Mouse (Mus musculus) kidney, postnatal 4 days (tissue): ENCODE data around the gene Gm10061.
"Not testable (repeated sequence)": the region's sequence is repeated elsewhere in the genome, so short reads cannot be mapped to it uniquely, and the experiment has no call there.

Experiments
- DNase-seq, 2 experiments: peaks; one replicate each; pipeline ENCODE4 v3.0.0; 2021; ENCODE audit warnings: mixed read lengths in 2 of 2

Gene Gm10061

DNA sequence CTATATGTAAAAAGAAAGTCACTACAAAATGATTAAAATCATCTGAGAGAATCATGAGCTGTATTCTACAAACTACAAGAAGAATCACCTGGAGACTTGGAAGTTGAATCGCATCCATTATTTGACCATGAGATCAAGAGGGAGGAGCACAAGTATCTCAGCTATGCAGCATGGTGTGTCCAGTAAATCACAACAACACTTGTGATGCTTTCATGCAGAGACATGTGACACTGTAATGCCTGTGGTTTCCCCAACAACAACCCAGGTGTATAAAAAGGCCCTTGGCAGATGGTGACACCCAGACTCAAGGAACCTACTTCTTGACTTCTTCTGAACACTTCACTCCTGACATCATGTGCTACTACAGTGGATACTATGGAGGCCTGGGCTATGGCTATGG is at the start of gene Gm10061:
Gm10061 (plus strand) TSS at position 301 of the 400 bp plus-strand sequence.
- no peak for DNase-seq

DNA sequence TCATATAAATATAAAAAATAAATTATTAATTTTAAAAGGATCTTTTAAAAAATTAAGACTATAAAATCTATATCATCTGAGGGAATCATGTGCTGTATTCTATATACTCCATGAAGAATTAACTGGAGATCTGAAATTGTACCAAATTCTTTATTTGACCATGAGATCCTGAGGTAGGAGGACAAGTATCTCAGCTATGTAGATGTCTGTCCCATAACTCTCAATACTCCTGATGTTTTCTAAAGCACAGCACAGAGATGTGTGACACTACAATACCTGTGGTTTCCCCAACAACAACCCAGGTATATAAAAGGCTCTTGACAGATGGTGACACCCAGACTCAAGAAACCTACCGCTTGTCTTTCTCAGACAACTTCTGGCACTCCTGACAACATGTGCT is 10.3 kb upstream of the Gm10061 start, which contains the start of gene Gm6358:
Gm6358 (plus strand) TSS at position 301 of the 400 bp plus-strand sequence.
- DNase-seq, result no peak

DNA sequence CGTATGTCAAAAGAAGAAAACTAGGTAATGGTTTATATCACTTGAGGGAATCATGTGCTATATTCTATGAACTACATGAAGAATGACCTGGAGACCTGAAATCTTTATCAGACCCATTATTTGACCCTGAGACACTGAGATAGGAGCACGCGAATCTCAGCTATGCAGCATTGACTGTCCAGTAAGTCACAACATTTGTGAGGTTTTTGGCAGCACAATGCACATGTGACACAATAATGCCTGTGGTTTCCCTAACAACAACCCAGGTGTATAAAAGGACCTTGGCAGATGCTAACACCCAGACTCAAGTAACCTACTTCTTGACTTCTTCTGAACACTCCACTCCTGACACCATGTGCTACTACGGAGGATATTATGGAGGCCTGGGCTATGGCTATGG is 6.8 kb downstream of the Gm10061 start, which contains the start of gene Gm9789:
Gm9789 (plus strand) TSS at position 301 of the 400 bp plus-strand sequence.
- no peak for DNase-seq

DNA sequence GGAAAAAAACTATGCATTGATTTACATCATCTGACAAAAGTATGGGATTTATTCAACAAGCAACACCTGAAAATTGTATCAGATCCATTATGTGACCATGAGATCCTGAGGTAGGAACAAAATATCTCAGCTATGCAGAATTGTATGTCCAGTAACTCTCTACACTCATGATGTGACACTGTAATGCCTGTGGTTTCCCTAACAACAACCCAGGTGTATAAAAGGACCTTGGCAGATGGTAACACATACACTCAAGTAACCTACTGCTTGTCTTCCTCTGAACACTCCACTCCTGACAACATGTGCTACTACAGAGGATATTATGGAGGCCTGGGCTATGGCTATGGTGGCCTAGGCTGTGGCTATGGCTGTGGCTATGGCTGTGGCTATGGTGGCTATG is 18.3 kb downstream of the Gm10061 start, which contains the start of gene Gm7735:
Gm7735 (plus strand) TSS at position 301 of the 400 bp plus-strand sequence.
- DNase-seq, result not testable (repeated sequence)

DNA sequence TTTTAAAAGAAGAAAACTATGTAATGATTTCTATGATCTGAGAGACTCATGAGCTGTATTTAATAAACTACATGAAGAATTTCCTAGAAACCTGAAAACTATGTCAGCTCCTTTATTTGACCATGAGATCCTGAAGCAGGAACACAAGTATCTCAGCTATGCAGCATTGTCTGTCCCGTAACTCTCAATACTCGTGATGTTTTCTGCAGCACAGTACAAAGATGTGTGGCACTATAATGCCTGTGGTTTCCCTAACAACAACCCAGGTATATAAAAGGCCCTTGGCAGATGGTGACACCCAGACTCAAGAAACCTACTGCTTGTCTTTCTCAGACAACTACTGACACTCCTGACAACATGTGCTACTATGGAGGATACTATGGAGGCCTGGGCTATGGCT is 23.5 kb downstream of the Gm10061 start, which contains the start of gene 1110057P08Rik:
1110057P08Rik (plus strand) TSS at position 301 of the 400 bp plus-strand sequence.
- DNase-seq, result no peak

DNA sequence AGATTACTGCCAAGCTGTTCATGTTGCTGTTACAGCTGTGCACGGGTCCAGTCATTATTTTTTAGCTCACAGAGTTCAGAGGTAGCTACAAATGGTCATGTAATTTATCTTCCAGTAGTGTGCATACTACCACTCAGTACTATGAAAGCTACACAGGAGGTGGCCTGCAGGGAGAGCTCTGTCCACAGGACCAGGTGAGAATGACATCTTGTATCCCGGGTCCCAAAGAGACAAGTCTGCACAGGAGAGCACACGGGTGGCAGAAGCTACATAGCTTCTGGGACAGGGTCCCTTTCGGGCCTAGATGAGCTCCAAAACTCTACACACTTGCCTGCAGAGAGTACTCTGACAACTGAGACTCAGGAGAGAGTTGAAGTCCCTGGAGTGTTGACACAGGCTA is 37.7 kb downstream of the Gm10061 start:
- no peak for DNase-seq
